Mouse (Mus musculus): ENCODE data around the gene Gm20388. TPM values are rescaled to one million over a fixed set of nuclear protein-coding genes. Genes with fewer than 3 reads are reported as not detected.

The Gm20388 gene
- polyA plus RNA-seq, 1 experiment: not detected

DNA sequence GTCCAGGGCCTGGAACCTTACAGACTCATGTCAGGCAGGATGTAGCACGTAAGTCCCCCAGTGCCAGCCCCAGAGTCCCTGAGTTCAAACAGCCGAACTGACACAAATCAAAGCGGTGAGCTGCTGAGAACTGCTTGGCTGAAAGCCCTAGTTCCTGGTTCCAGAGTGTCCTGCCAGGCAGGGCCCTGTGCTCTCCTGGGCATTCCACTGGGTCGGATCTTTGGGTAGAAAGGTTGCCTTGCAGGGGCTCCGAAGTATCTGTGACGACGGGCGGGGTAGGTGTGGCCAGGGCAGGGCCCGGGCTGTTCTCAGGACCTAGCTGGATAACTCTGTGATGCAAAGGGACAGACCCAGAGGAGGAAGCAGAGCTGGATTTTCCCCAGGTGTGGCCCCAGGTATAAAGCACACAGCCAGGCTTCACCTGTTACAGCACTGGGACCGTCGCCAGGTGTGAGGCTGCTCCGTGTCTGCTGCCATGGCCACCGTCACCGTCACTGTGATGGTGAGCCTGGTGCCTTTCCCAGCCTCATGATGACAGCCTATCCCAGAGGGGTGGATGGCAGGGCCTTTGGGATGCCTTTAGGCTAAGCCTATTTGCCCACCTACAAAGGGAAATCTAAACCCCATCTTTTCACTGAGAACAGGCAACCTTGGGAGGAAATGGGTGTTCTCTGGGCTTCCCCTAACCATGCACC lies 2510.9 kb downstream of the Gm20388 start, which contains the start of gene Il17c:
Gene Il17c (plus strand): TSS at position 645 of the 695 bp plus-strand sequence.
- TF ChIP-seq POLR2A (IDR thresholded peaks at IDR 0.05; ENCODE audit: insufficient read depth, low read depth, low read length): no peak
- no peak for TF ChIP-seq CTCF (IDR thresholded peaks at IDR 0.05; ENCODE audit: insufficient read depth, low read depth, low read length)
- WGBS: 83% methylated on average over 14 of the region's 14 CpGs
- H3K4me1 ChIP-seq (ENCODE audit: control insufficient read depth, insufficient read depth, low read length): peaks cover 7% of the 10 kb centered on the region
- H3K27ac ChIP-seq (ENCODE audit: insufficient read depth, low read depth, low read length): no peak within 1 kb of the TSS
- no peak within 1 kb of the TSS for H3K4me3 ChIP-seq (ENCODE audit: insufficient read depth, low read depth, low read length)

- H3K4me1 ChIP-seq (ENCODE audit: control insufficient read depth, insufficient read depth, low read length): peaks cover 7% of the 10 kb centered on the region
- H3K4me3 ChIP-seq (ENCODE audit: insufficient read depth, low read depth, low read length): no peak overlapping the region
- 92% methylated on average over 24 of the region's 24 CpGs for WGBS
- TF ChIP-seq POLR2A (IDR thresholded peaks at IDR 0.05; ENCODE audit: insufficient read depth, low read depth, low read length): no peak
- no peak for TF ChIP-seq CTCF (IDR thresholded peaks at IDR 0.05; ENCODE audit: insufficient read depth, low read depth, low read length)
- H3K27ac ChIP-seq (ENCODE audit: insufficient read depth, low read depth, low read length): no peak overlapping the region
These were observed 2512.6 kb downstream of the Gm20388 start for GRCm38 (mm10) chr8:122423217-122423616.

DNA sequence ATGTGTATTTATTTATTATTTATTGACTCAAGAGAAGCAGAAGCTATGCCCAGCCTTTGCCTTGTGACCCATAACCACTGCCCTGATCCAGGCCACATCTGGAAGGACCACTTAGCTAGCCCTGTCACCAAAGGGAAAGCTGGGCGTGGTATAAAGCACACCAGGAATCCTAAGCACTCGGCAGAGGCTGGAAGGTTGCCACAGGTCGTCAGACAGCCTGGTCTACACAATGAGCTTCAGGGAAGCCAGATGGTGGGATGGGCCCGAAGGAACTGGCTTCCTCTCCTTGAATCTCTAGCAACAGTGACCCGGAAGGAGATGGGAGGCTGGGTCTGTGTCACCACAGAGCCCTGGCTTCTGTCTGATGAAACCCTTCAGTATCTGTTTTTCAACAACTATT lies 2513.0 kb downstream of the Gm20388 start:
- no peak overlapping the region for H3K27ac ChIP-seq (ENCODE audit: insufficient read depth, low read depth, low read length)
- H3K4me3 ChIP-seq (ENCODE audit: insufficient read depth, low read depth, low read length): no peak overlapping the region
- WGBS: 40% methylated on average over 5 of the region's 5 CpGs
- peaks cover 7% of the 10 kb centered on the region for H3K4me1 ChIP-seq (ENCODE audit: control insufficient read depth, insufficient read depth, low read length)
- TF ChIP-seq POLR2A (IDR thresholded peaks at IDR 0.05; ENCODE audit: insufficient read depth, low read depth, low read length): no peak
- no peak for TF ChIP-seq CTCF (IDR thresholded peaks at IDR 0.05; ENCODE audit: insufficient read depth, low read depth, low read length)

DNA sequence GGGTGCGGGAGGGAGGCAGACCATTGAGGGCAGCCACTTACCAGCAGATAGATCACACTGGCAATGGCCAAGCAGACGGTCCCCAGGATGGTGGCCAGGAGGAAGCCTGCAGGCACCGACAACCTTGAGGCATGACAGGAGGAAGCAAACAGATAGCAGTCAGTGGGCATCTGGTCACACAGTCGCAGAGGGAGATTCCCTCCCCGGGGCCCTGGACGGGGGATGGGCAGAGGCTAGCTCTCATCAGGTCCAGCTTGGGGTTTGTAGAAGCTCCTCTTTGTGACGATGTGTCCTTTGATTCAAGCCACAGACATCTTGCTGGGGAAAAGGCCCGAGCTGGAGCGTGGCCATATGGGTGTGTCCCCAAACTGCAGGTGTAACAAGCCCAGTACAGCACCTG lies 2515.5 kb downstream of the Gm20388 start:
- Histone ChIP-seq H3K27ac (ENCODE audit: insufficient read depth, low read depth, low read length) (no peak overlapping the region), H3K4me3 (ENCODE audit: insufficient read depth, low read depth, low read length) (no peak overlapping the region), H3K4me1 (ENCODE audit: control insufficient read depth, insufficient read depth, low read length) (no peaks in the 10 kb centered on the region)
- 86% methylated on average over 9 of the region's 9 CpGs for WGBS
- TF ChIP-seq POLR2A (IDR thresholded peaks at IDR 0.05; ENCODE audit: insufficient read depth, low read depth, low read length) (no peak), CTCF (IDR thresholded peaks at IDR 0.05; ENCODE audit: insufficient read depth, low read depth, low read length) (no peak)

- H3K4me1 ChIP-seq (ENCODE audit: control insufficient read depth, insufficient read depth, low read length): peaks cover 5% of the 10 kb centered on the region
- H3K27ac ChIP-seq (ENCODE audit: insufficient read depth, low read depth, low read length): no peak overlapping the region
- no peak for TF ChIP-seq POLR2A (IDR thresholded peaks at IDR 0.05; ENCODE audit: insufficient read depth, low read depth, low read length)
- TF ChIP-seq CTCF (IDR thresholded peaks at IDR 0.05; ENCODE audit: insufficient read depth, low read depth, low read length): no peak
- H3K4me3 ChIP-seq (ENCODE audit: insufficient read depth, low read depth, low read length): no peak overlapping the region
- 86% methylated on average over 7 of the region's 7 CpGs for WGBS
These were observed 2517.0 kb downstream of the Gm20388 start for GRCm38 (mm10) chr8:122427607-122428006.

DNA sequence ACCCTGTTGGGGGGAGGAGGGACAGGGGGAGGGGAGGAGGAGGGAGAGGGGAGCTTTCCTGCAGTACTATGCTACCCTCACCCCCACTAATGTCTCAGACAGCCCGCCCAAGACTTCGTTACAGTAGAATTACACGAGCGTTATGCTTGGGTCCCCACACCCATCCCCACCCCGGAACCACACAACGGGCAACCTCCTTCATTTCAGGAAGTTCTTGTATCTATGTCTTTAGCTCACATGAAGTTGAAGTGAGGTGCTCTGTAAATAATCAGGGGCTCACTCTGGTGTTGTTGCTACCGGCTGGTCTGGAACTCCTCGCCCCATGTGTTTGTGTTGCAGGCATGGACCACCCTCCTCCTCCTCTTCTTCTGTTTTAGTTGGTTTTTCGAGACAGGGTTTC lies 2517.5 kb downstream of the Gm20388 start:
- peaks cover 9% of the 10 kb centered on the region for H3K4me1 ChIP-seq (ENCODE audit: control insufficient read depth, insufficient read depth, low read length)
- no peak overlapping the region for H3K4me3 ChIP-seq (ENCODE audit: insufficient read depth, low read depth, low read length)
- WGBS: 87% methylated on average over 9 of the region's 9 CpGs
- no peak overlapping the region for H3K27ac ChIP-seq (ENCODE audit: insufficient read depth, low read depth, low read length)
- no peak for TF ChIP-seq POLR2A (IDR thresholded peaks at IDR 0.05; ENCODE audit: insufficient read depth, low read depth, low read length)
- TF ChIP-seq CTCF (IDR thresholded peaks at IDR 0.05; ENCODE audit: insufficient read depth, low read depth, low read length): no peak

- WGBS: 79% methylated on average over 10 of the region's 10 CpGs
These were observed 2519.5 kb downstream of the Gm20388 start for GRCm38 (mm10) chr8:122430058-122430636.

DNA sequence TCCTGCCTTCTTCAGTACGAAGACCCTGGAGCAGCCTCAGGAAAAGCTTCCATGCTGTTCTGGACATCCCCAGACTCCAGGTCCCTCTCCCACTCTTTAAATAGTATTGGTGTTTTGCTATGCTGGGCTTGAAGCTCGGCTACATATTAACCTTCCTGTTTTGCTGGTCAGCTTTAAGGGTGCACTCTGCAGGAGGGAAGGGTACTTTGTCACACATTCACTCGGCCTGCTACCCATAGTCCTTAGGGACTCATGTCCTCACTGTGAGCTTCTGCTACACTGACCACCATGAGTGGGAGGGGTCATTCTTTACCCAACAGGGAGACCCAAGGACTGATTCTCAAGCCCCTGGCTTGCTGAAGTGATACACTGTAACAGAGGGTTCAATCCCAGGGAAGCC lies 2520.0 kb downstream of the Gm20388 start:
- Histone ChIP-seq H3K4me1 (ENCODE audit: control insufficient read depth, insufficient read depth, low read length) (peaks cover 9% of the 10 kb centered on the region), H3K4me3 (ENCODE audit: insufficient read depth, low read depth, low read length) (no peak overlapping the region), H3K27ac (ENCODE audit: insufficient read depth, low read depth, low read length) (no peak overlapping the region)
- TF ChIP-seq POLR2A (IDR thresholded peaks at IDR 0.05; ENCODE audit: insufficient read depth, low read depth, low read length) (no peak), CTCF (IDR thresholded peaks at IDR 0.05; ENCODE audit: insufficient read depth, low read depth, low read length) (no peak)
- 92% methylated on average over 3 of the region's 3 CpGs for WGBS

More at GRCm38 (mm10) chr8:122430058-122430636, 2519.5 kb downstream of the Gm20388 start:
- Histone ChIP-seq H3K4me3 (ENCODE audit: insufficient read depth, low read depth, low read length) (no peak overlapping the region), H3K4me1 (ENCODE audit: control insufficient read depth, insufficient read depth, low read length) (peaks cover 9% of the 10 kb centered on the region), H3K27ac (ENCODE audit: insufficient read depth, low read depth, low read length) (no peak overlapping the region)
- TF ChIP-seq CTCF (IDR thresholded peaks at IDR 0.05; ENCODE audit: insufficient read depth, low read depth, low read length): no peak
- TF ChIP-seq POLR2A (IDR thresholded peaks at IDR 0.05; ENCODE audit: insufficient read depth, low read depth, low read length): no peak

DNA sequence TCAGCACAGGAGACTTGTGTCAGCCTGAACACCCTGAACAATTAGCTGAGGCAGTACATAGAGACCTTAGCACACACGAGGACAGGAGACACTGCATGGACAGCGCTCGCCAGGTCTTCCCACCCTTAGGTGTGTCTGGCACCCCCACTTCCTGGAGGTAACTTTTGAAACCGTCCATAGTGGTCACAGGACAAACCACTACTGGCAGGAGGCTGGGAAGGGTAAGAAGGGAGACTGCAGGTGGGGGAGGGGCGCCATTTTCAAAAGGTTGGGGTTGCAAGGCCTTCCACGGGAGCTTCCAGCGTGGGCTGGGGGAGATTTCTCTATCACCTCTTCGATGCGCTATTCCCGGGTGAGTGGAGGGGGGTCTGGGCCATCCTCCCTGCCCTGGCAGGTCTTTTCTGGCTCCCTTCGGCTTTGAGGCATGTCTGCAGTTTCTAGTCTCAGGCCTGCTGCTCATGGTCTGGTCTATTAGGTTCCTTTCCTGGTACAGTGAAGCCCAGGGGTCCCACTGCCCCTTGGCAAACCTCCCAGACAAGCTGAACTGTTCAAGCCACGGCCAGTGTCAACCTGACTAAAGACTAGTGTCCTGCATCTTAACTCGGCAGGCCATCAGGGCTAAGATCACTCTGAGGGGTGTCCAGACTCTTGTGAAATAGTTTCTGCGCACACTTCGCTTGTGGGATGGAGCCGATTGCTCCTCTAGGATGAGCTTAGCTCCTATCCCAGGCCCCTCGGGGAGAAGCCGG lies 2521.2 kb downstream of the Gm20388 start:
- H3K4me1 ChIP-seq (ENCODE audit: control insufficient read depth, insufficient read depth, low read length): peaks cover 9% of the 10 kb centered on the region
- H3K27ac ChIP-seq (ENCODE audit: insufficient read depth, low read depth, low read length): no peak overlapping the region
- 57% methylated on average over 18 of the region's 18 CpGs for WGBS
- peak overlapping the region; percentile 42 for H3K4me3 ChIP-seq (ENCODE audit: insufficient read depth, low read depth, low read length)
- TF ChIP-seq CTCF (IDR thresholded peaks at IDR 0.05; ENCODE audit: insufficient read depth, low read depth, low read length) (no peak), POLR2A (IDR thresholded peaks at IDR 0.05; ENCODE audit: insufficient read depth, low read depth, low read length) (no peak)

Data from olfactory bulb, adult 2 months (tissue).